Mouse (Mus musculus) heart, embryonic 16.5 days (tissue): Measurements from ENCODE around the gene Aff3. TPM values are rescaled to one million over a fixed set of nuclear protein-coding genes. Genes with fewer than 3 reads are reported as not detected.

Experiments used
- ATAC-seq: fragments of 200-750 bp; cut with Nextera tagmentation; replicated peaks from 2 replicates; pipeline ENCODE4 v1.8.0; 2017; ENCODE audit warnings: moderate number of reproducible peaks; ENCODE audit not compliant: insufficient read depth, low FRiP score; ENCODE audit errors: extremely low read depth
- H3K27ac ChIP-seq: fragments of 300-500 bp; sonication (generic); 2 replicates; pipeline ENCODE4 v1.5.1; 2014; ENCODE audit warnings: mild to moderate bottlenecking, low read length, control low read depth, moderate library complexity
- H3K27me3 ChIP-seq: fragments of 300-500 bp; sonication (generic); 2 replicates; pipeline ENCODE4 v1.6.1; 2014; ENCODE audit warnings: low read length, mixed read lengths; ENCODE audit not compliant: control insufficient read depth, insufficient read depth
- H3K36me3 ChIP-seq: fragments of 300-500 bp; sonication (generic); 2 replicates; pipeline ENCODE4 v1.6.1; 2014; ENCODE audit not compliant: control insufficient read depth, insufficient read depth
- H3K4me1 ChIP-seq: fragments of 300-500 bp; sonication (generic); 2 replicates; pipeline ENCODE4 v1.6.1; 2014; ENCODE audit warnings: low read length, mixed read lengths; ENCODE audit not compliant: control insufficient read depth, insufficient read depth
- H3K4me2 ChIP-seq: fragments of 300-500 bp; sonication (generic); 2 replicates; pipeline ENCODE4 v1.6.1; 2014; ENCODE audit warnings: low read depth, mild to moderate bottlenecking, control low read depth, low read length
- H3K4me3 ChIP-seq: fragments of 300-500 bp; sonication (generic); 2 replicates; pipeline ENCODE4 v1.5.1; 2014; ENCODE audit warnings: mild to moderate bottlenecking, control low read depth, low read length
- H3K9ac ChIP-seq: fragments of 300-500 bp; sonication (generic); 2 replicates; pipeline ENCODE4 v1.6.1; 2014; ENCODE audit warnings: low read length, control low read depth
- H3K9me3 ChIP-seq: fragments of 300-500 bp; sonication (generic); replicated peaks from 2 replicates; pipeline ENCODE4 v1.6.1; 2016; ENCODE audit warnings: low read length; ENCODE audit not compliant: control insufficient read depth
- WGBS: fragments of 180-500 bp; shearing (Covaris S2); extraction: QIAGEN DNeasy Blood & Tissue Kit; methylation state at CpG from one replicate; pipeline ENCODE4 v1.1.7; 2014; 5-methylcytosine and 5-hydroxymethylcytosine counted together
- polyA plus RNA-seq: library from polyadenylated mRNA; unstranded; fragments of >200 nt; fragmentation: Nextera tagmentation; extraction: Ambion mirVana; gene quantifications from 2 replicates; pipeline ENCODE4 v1.2.1, GENCODE M21; 2015

Aff3 gene
- polyA plus RNA-seq, 1 experiment from 2014 or later: 2.2 TPM

GRCm38 (mm10) chr1:38562397-38563199, 102.2 kb downstream of the Aff3 start:
- no peaks in the 10 kb centered on the region for H3K9me3 ChIP-seq
- no peak for ATAC-seq
- H3K4me1 ChIP-seq: peaks cover 5% of the 10 kb centered on the region
- no peak overlapping the region for H3K4me3 ChIP-seq
- H3K27ac ChIP-seq: no peak overlapping the region
- WGBS: 43% methylated on average over 11 of the region's 11 CpGs
- H3K27me3 ChIP-seq: no peaks in the 10 kb centered on the region
- H3K4me2 ChIP-seq: no peak overlapping the region
- no peak overlapping the region for H3K9ac ChIP-seq
- H3K36me3 ChIP-seq: no peaks in the 10 kb centered on the region

GRCm38 (mm10) chr1:38561331-38561730, 103.4 kb downstream of the Aff3 start:
- Histone ChIP-seq H3K36me3 (no peaks in the 10 kb centered on the region), H3K4me2 (no peak overlapping the region), H3K27me3 (no peaks in the 10 kb centered on the region), H3K9ac (no peak overlapping the region), H3K9me3 (no peaks in the 10 kb centered on the region), H3K4me3 (no peak overlapping the region), H3K4me1 (peaks cover 10% of the 10 kb centered on the region), H3K27ac (no peak overlapping the region)
- WGBS: 72% methylated on average over 7 of the region's 7 CpGs
- ATAC-seq: no peak

- Histone ChIP-seq H3K4me2 (no peak overlapping the region), H3K27ac (no peak overlapping the region), H3K36me3 (no peaks in the 10 kb centered on the region), H3K9me3 (no peaks in the 10 kb centered on the region), H3K4me3 (no peak overlapping the region), H3K4me1 (peaks cover 10% of the 10 kb centered on the region), H3K9ac (no peak overlapping the region), H3K27me3 (no peaks in the 10 kb centered on the region)
- WGBS: 74% methylated on average over 9 of the region's 9 CpGs
- no peak for ATAC-seq
Observed at GRCm38 (mm10) chr1:38560666-38561065, 104.1 kb downstream of the Aff3 start.

- H3K9me3 ChIP-seq: no peaks in the 10 kb centered on the region
- H3K36me3 ChIP-seq: no peaks in the 10 kb centered on the region
- no peak for ATAC-seq
- no peak overlapping the region for H3K27ac ChIP-seq
- 0 out of 2 replicates have a peak overlapping the region, but pooled peaks have one; percentile 1 for H3K4me3 ChIP-seq
- 42% methylated on average over 8 of the region's 8 CpGs for whole genome bisulfite sequencing
- peaks cover 10% of the 10 kb centered on the region for H3K4me1 ChIP-seq
- H3K9ac ChIP-seq: no peak overlapping the region
- H3K27me3 ChIP-seq: no peaks in the 10 kb centered on the region
- H3K4me2 ChIP-seq: peak overlapping the region; percentile 52
Observed at GRCm38 (mm10) chr1:38557615-38558014, 107.1 kb downstream of the Aff3 start.

- H3K27me3 ChIP-seq: no peaks in the 10 kb centered on the region
- H3K4me3 ChIP-seq: no peak overlapping the region
- H3K9me3 ChIP-seq: no peaks in the 10 kb centered on the region
- H3K27ac ChIP-seq: no peak overlapping the region
- H3K36me3 ChIP-seq: no peaks in the 10 kb centered on the region
- peaks cover 10% of the 10 kb centered on the region for H3K4me1 ChIP-seq
- H3K4me2 ChIP-seq: no peak overlapping the region
- ATAC-seq: no peak
- H3K9ac ChIP-seq: no peak overlapping the region
- 80% methylated on average over 3 of the region's 3 CpGs for WGBS
Observed at GRCm38 (mm10) chr1:38554546-38554945, 110.2 kb downstream of the Aff3 start.

- H3K4me1 ChIP-seq: peaks cover 8% of the 10 kb centered on the region
- H3K36me3 ChIP-seq: no peaks in the 10 kb centered on the region
- H3K4me3 ChIP-seq: no peak overlapping the region
- H3K27ac ChIP-seq: no peak overlapping the region
- no peak for ATAC-seq
- no peaks in the 10 kb centered on the region for H3K9me3 ChIP-seq
- no peak overlapping the region for H3K4me2 ChIP-seq
- H3K9ac ChIP-seq: no peak overlapping the region
- no peaks in the 10 kb centered on the region for H3K27me3 ChIP-seq
- 65% methylated on average over 6 of the region's 6 CpGs for WGBS
Observed at GRCm38 (mm10) chr1:38553090-38553489, 111.7 kb downstream of the Aff3 start.

GRCm38 (mm10) chr1:38550579-38550978, 114.2 kb downstream of the Aff3 start:
- Histone ChIP-seq H3K9ac (no peak overlapping the region), H3K27me3 (no peaks in the 10 kb centered on the region), H3K4me1 (peaks cover 6% of the 10 kb centered on the region; the same call in 1 of the 2 replicates), H3K27ac (no peak overlapping the region), H3K4me3 (no peak overlapping the region), H3K36me3 (no peaks in the 10 kb centered on the region), H3K4me2 (no peak overlapping the region), H3K9me3 (no peaks in the 10 kb centered on the region)
- 55% methylated on average over 13 of the region's 13 CpGs for WGBS
- ATAC-seq: no peak

GRCm38 (mm10) chr1:38548671-38549661, 115.8 kb downstream of the Aff3 start:
- Histone ChIP-seq H3K27ac (no peak overlapping the region), H3K4me3 (no peak overlapping the region), H3K4me1 (peaks cover 9% of the 10 kb centered on the region; the same call in 1 of the 2 replicates), H3K9me3 (no peaks in the 10 kb centered on the region), H3K4me2 (no peak overlapping the region), H3K36me3 (no peaks in the 10 kb centered on the region), H3K9ac (no peak overlapping the region), H3K27me3 (no peaks in the 10 kb centered on the region)
- 65% methylated on average over 8 of the region's 8 CpGs for WGBS
- no peak for ATAC-seq

- Histone ChIP-seq H3K4me2 (no peak overlapping the region), H3K27me3 (no peaks in the 10 kb centered on the region), H3K4me3 (no peak overlapping the region), H3K4me1 (peaks cover 9% of the 10 kb centered on the region; the same call in 1 of the 2 replicates), H3K9me3 (no peaks in the 10 kb centered on the region), H3K36me3 (no peaks in the 10 kb centered on the region), H3K27ac (no peak overlapping the region), H3K9ac (no peak overlapping the region)
- WGBS: 79% methylated on average over 9 of the region's 9 CpGs
- no peak for ATAC-seq
Observed at GRCm38 (mm10) chr1:38547685-38548084, 117.1 kb downstream of the Aff3 start.
